Mouse (Mus musculus) olfactory bulb, adult 2 months (tissue): ENCODE results near the gene Nrg3. TPM values are rescaled to one million over a fixed set of nuclear protein-coding genes. Genes with fewer than 3 reads are reported as not detected.

ENCODE experiments used
- H3K27ac ChIP-seq: fragments of 200-500 bp; 2 replicates; pipeline ENCODE4 v1.5.1; 2012; ENCODE audit warnings: low read depth, low read length; ENCODE audit not compliant: insufficient read depth
- H3K4me1 ChIP-seq: fragments of 200-500 bp; 2 replicates; pipeline ENCODE4 v1.6.1; 2012; ENCODE audit warnings: low read length; ENCODE audit not compliant: control insufficient read depth, insufficient read depth
- H3K4me3 ChIP-seq: fragments of 200-500 bp; 2 replicates; pipeline ENCODE4 v1.5.1; 2012; ENCODE audit warnings: mild to moderate bottlenecking, low read depth, low read length, moderate library complexity; ENCODE audit not compliant: insufficient read depth
- CTCF ChIP-seq: fragments of 200-500 bp; IDR thresholded peaks from 2 replicates; pipeline ENCODE4 v1.5.1; 2012; ENCODE audit warnings: low read depth, mild to moderate bottlenecking, low read length, moderate library complexity; ENCODE audit not compliant: insufficient read depth
- POLR2A ChIP-seq: fragments of 200-500 bp; IDR thresholded peaks from 2 replicates; pipeline ENCODE4 v1.6.1; 2012; ENCODE audit warnings: mild to moderate bottlenecking, low read depth, low read length, moderate library complexity; ENCODE audit not compliant: insufficient read depth
- WGBS: fragments of 180-500 bp; shearing (Covaris S2); methylation state at CpG from one replicate; pipeline ENCODE4 v1.1.7; 2018; 5-methylcytosine and 5-hydroxymethylcytosine counted together
- polyA plus RNA-seq: library from polyadenylated mRNA; stranded (reverse); fragments of >200 nt; gene quantifications from 2 replicates; pipeline ENCODE4 v1.2.4, GENCODE M21; 2012; ENCODE audit warnings: low replicate concordance; ENCODE audit not compliant: missing spikeins, insufficient read depth, insufficient read length

Gene Nrg3
- polyA plus RNA-seq, 1 experiment: not detected

GRCm38 (mm10) chr14:38629671-38630070 lies 843.2 kb downstream of the Nrg3 start:
- Histone ChIP-seq H3K27ac (no peak overlapping the region), H3K4me3 (no peak overlapping the region), H3K4me1 (no peaks in the 10 kb centered on the region)
- TF ChIP-seq CTCF (no peak), POLR2A (no peak)

- TF ChIP-seq POLR2A (no peak), CTCF (no peak)
- Histone ChIP-seq H3K27ac (no peak overlapping the region), H3K4me1 (no peaks in the 10 kb centered on the region), H3K4me3 (no peak overlapping the region)
- 65% methylated on average over 2 of the region's 2 CpGs for WGBS
These were observed 843.8 kb downstream of the Nrg3 start for GRCm38 (mm10) chr14:38628862-38629619.

- TF ChIP-seq POLR2A: no peak
- TF ChIP-seq CTCF: no peak
- H3K4me3 ChIP-seq: no peak overlapping the region
- no peak overlapping the region for H3K27ac ChIP-seq
- H3K4me1 ChIP-seq: no peaks in the 10 kb centered on the region
These were observed 855.9 kb downstream of the Nrg3 start for GRCm38 (mm10) chr14:38616969-38617368.

- TF ChIP-seq POLR2A (no peak), CTCF (no peak)
- no peaks in the 10 kb centered on the region for H3K4me1 ChIP-seq
- no peak overlapping the region for H3K27ac ChIP-seq
- no peak overlapping the region for H3K4me3 ChIP-seq
These were observed 875.2 kb downstream of the Nrg3 start for GRCm38 (mm10) chr14:38597735-38598134.

GRCm38 (mm10) chr14:38594297-38594696 lies 878.6 kb downstream of the Nrg3 start:
- no peak for TF ChIP-seq POLR2A
- Histone ChIP-seq H3K4me1 (no peaks in the 10 kb centered on the region), H3K27ac (no peak overlapping the region), H3K4me3 (no peak overlapping the region)
- WGBS: 87% methylated on average over 1 of the region's 1 CpGs

- no peak for TF ChIP-seq POLR2A
- no peak for TF ChIP-seq CTCF
- H3K4me1 ChIP-seq: no peaks in the 10 kb centered on the region
- no peak overlapping the region for H3K4me3 ChIP-seq
- no peak overlapping the region for H3K27ac ChIP-seq
- 93% methylated on average over 3 of the region's 3 CpGs for WGBS
These were observed 896.1 kb downstream of the Nrg3 start for GRCm38 (mm10) chr14:38576796-38577195.

GRCm38 (mm10) chr14:38568184-38568583 lies 904.7 kb downstream of the Nrg3 start:
- WGBS: 88% methylated on average over 1 of the region's 1 CpGs
- no peaks in the 10 kb centered on the region for H3K4me1 ChIP-seq
- no peak overlapping the region for H3K4me3 ChIP-seq
- no peak for TF ChIP-seq POLR2A
- TF ChIP-seq CTCF: no peak
- no peak overlapping the region for H3K27ac ChIP-seq

- Histone ChIP-seq H3K4me3 (no peak overlapping the region), H3K4me1 (no peaks in the 10 kb centered on the region), H3K27ac (no peak overlapping the region)
- WGBS: 71% methylated on average over 3 of the region's 3 CpGs
- TF ChIP-seq CTCF (no peak), POLR2A (no peak)
These were observed 906.7 kb downstream of the Nrg3 start for GRCm38 (mm10) chr14:38566182-38566581.

GRCm38 (mm10) chr14:38554636-38555035 lies 918.3 kb downstream of the Nrg3 start:
- WGBS: 34% methylated on average over 1 of the region's 1 CpGs
- H3K4me1 ChIP-seq: no peaks in the 10 kb centered on the region
- TF ChIP-seq CTCF: no peak
- no peak for TF ChIP-seq POLR2A
- H3K27ac ChIP-seq: no peak overlapping the region
- no peak overlapping the region for H3K4me3 ChIP-seq

GRCm38 (mm10) chr14:38547257-38547656 lies 925.6 kb downstream of the Nrg3 start:
- 51% methylated on average over 2 of the region's 2 CpGs for WGBS

More at GRCm38 (mm10) chr14:38547257-38547656, 925.6 kb downstream of the Nrg3 start:
- H3K27ac ChIP-seq: no peak overlapping the region
- no peak overlapping the region for H3K4me3 ChIP-seq
- no peaks in the 10 kb centered on the region for H3K4me1 ChIP-seq
- TF ChIP-seq CTCF: no peak
